Mouse (Mus musculus): ENCODE results near the gene Kctd18.

DNA sequence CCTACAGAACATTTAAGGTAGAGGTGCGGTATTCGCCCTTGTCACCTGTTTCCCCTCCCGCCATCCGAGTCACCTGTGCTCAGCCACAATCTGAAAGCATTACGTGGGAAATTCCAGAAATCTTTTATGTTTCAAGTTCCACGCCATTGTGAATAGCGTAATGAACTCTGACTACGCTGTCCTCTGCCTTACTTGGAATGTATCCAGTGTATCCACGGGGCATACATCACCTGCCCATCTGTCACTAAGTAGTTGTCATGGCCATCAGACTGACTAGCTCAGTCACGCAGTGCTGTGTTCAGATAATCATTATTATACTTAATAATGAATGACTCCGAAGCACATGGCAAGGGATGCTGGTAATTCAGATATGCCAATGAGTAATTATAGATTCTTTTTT lies 36.8 kb upstream of the Kctd18 start:
- no peak for TF ChIP-seq CTCF (IDR thresholded peaks at IDR 0.05; ENCODE audit: borderline replicate concordance, insufficient read depth, low read depth, low read length)
- no peak for TF ChIP-seq POLR2A (IDR thresholded peaks at IDR 0.05; ENCODE audit: borderline replicate concordance, insufficient read depth, low read length)

Data from cerebellum, adult 2 months (tissue).